Mouse (Mus musculus) large intestine, adult 2 months (tissue): ENCODE measurements around the gene Ltb. TPM values are rescaled to one million over a fixed set of nuclear protein-coding genes. Genes with fewer than 3 reads are reported as not detected.

Experiments used
- DNase-seq: peaks from one replicate; pipeline ENCODE4 v3.0.0-alpha.2; 2012; ENCODE audit warnings: low read depth, low spot score
- WGBS: fragments of 180-500 bp; shearing (Covaris S2); methylation state at CpG from one replicate; pipeline ENCODE4 v1.1.7; 2018; 5-methylcytosine and 5-hydroxymethylcytosine counted together
- polyA plus RNA-seq: library from polyadenylated mRNA; depleted of rRNA; stranded (reverse); fragments of >200 nt; gene quantifications from 2 replicates; pipeline ENCODE4 v1.2.3, GENCODE M21; 2012; rRNA removed

Gene Ltb
- polyA plus RNA-seq = 23.4 and 35.1 TPM in 2 replicates

DNA sequence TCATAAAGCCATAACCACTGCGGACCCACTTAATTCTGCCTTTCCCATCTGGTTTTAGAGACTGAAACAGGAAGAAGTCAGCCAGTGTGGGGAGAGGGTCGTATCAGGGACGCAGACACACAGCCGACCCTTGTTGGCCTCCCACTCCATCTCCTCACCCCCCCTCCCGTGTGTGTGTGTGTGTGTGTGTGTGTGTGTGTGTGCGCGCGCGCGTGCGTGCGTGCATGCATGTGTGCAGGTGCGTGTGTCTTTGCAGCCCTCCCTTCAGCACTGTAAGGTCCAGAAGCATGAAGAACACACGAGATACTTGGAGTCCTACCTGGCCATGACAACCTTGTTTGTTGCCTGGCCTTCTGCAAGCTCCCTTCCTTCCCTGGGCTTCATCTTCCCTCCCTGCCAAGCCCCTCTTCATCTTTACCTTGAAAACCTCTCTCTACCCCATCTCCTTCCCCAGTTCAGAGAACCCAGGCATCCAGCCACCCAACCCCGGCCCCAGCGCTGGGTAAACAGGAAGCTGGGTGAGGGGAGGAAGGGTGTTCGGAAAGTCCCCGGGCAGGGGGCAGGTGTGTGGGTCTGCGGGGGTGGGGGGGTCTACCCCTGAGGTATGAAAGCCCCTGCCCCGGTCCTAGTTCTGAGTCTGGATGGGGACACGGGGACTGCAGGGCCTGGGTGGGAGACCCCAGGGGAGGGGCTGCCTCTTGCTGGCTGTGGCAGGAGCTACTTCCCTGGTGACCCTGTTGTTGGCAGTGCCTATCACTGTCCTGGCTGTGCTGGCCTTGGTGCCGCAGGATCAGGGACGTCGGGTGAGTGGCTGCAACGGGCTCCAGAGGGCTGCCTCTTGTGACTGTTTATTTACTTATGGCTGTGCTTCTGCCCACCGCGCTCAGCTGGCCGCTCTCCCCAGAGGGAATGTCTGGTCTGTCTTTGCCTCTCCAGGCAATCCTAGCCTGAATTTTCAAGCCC lies at the start of gene Ltb:
Gene Ltb (plus strand): TSS at position 559 of the 963 bp plus-strand sequence.
- DNase-seq = no peak
- WGBS = 58% methylated on average over 28 of the region's 28 CpGs

GRCm38 (mm10) chr17:35146139-35146538 lies 48.1 kb upstream of the Ltb start:
- 80% methylated on average over 5 of the region's 5 CpGs for WGBS
- no peak for DNase-seq

DNA sequence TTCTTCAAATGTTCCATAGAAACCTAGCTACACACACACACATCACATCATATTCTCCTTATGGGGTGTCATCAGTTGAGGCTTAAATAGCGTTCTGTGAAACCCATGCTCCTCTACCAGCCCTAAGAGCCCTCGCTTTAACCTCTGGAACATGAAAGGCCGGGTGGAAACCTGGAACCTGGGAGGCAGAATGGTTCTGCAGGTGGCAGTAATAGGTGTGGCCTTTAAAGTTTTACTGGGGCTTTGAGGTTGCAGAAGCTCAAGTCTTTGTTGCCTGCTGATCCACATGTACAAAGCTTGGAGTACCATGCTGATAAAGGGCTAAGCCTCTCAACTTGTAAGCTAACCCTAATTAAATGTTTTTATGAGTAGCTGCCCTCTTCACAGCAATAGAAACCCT lies 46.9 kb upstream of the Ltb start:
- no peak for DNase-seq
- 38% methylated on average over 3 of the region's 3 CpGs for WGBS

GRCm38 (mm10) chr17:35147922-35148639 lies 46.2 kb upstream of the Ltb start:
- DNase-seq = no peak
- WGBS = 47% methylated on average over 5 of the region's 5 CpGs

DNA sequence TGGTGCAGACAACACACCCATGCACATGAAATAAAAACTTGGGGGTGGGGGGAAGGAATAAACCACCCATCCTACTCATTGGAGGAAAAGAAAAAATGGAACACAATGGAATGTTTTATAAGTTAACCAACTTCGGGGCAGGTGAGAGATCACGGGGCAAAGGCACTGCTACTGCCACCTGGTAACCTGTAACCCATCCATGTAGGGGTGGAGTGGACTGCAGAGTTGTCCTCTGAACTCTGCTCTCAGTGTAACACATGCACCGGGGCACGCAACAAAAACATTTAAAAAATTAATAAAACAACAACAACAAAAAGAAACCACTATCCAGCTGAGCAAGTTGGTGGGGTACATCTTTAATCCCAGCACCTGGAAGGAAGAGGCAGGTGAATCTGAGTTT lies 42.1 kb upstream of the Ltb start:
- 77% methylated on average over 4 of the region's 4 CpGs for WGBS

GRCm38 (mm10) chr17:35153077-35153476 lies 41.2 kb upstream of the Ltb start:
- 84% methylated on average over 9 of the region's 9 CpGs for WGBS
- no peak for DNase-seq

More for the DNA sequence above, 42.1 kb upstream of the Ltb start:
- DNase-seq = no peak

DNA sequence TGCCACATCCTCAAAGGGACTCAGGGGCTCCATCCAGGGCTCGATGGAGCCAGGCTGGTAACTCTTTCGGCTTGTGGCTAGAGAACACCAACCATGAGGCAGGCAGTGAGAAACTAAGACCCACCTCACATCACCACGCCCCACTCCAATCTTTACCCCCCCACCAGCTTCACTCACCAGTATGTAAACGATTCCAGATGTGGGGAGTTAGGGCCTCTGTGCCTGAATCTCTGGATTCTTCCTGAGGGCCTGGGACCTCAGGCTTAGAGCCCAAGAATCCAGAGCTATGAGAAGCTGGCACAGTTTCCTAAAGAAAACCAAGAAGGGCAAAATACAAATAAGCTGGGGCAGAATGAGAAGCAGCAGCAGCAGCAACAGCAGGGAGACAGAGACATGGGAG lies 40.3 kb upstream of the Ltb start:
- no peak for DNase-seq
- WGBS = 72% methylated on average over 4 of the region's 4 CpGs

DNA sequence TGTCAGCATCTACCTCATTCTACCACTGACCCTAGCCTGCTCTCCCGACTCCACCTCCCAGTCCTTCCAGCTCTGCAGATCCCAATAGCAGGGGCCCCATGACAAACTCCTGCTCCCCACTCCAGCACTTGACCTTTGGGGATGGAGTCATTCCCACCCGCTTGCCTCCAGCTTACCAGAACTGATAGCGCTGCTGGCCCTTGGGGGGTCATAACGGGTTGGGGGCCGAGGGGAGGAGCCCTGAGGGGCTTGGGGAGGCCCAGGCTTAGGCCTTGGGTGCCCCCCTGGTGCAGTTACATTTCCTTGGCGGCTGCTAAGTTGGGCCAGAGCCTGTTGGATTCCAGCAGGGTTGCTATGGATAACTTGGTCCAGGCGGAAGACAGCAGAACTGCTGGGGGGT lies 39.6 kb upstream of the Ltb start:
- DNase-seq = no peak
- 87% methylated on average over 7 of the region's 7 CpGs for WGBS

GRCm38 (mm10) chr17:35155451-35155850 lies 38.8 kb upstream of the Ltb start:
- 88% methylated on average over 12 of the region's 12 CpGs for WGBS
- DNase-seq = no peak

DNA sequence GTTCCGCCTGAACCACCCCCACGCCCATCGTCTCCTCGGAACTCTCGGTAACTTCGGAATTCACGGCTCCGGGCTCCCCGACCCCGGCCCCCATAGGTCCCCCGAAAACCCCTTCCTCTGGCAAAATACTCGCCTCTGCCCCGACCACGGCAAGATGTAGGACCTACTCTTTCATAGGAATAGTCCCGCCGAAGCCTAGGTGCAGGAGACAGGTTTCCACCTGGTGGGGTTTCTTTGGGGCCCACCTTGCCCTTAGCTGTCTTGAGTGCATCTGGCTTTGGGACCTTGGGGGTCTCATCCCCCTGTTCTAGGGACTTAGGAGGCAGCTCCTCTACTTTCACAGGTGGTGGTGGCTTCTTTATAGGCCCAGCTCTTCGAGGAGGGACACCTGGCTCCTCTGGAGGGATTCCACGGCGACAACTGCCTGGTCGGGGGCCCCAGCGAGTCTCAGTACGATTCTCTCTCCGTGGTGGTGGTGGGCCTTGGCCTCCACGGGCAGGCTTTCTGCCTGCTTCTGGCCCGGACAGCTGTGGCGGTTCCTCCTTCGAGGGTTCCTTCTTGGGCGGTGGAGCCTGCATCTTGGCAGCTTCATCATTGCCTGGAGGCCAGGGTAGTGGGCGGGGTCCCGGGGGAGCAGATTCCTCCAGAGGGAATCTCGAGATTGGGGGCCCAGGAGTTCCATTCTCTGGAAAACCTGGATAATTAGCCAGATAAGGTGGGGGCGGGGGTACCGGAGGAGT lies 37.6 kb upstream of the Ltb start:
- WGBS = 86% methylated on average over 33 of the region's 33 CpGs
- DNase-seq = no peak

DNA sequence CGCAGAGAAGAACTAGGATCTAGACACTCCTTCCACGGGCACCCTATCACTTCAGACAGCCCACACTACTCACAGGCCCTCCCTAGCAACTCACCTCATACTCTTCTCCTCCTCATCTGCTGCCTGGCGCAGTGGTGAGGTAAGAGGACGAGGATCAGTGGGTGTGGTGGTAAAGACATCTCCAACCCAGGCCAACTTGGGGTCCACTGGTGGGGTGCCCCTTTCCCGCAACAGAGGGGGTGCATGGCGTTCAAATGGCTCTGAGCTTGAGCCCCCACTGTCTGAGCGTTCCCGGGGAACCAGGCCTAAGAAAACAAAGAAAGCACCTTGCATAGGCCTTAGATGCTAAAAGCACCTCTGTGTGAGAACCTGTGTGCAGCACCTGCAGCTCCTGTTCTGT lies 37.0 kb upstream of the Ltb start:
- DNase-seq = no peak
- WGBS = 88% methylated on average over 8 of the region's 8 CpGs

DNA sequence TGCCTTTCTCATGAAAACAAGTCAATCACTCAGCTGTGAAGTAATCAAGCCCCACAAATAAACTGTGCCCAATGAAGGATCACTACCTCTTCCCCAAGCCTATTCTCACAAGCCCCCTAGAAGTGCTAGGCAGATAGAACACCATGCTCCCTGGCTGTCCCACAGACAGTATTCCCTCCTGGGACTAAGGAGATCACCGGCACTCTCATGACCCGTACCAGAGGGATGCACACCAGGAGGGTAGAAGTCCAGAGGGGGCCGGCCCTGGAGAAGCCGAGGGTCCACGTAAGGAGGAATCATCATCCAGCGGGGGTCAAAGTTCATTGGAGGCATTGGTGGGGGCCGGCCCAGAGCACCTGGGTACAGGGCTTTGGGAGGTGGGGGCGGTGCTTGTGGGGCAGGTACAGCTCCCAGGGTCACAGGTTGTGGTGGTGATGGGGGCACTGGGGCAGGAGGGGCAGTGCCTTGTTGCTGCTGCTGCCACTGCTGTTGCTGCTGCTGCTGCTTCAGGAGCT lies 36.5 kb upstream of the Ltb start:
- WGBS = 92% methylated on average over 8 of the region's 8 CpGs
- no peak for DNase-seq

DNA sequence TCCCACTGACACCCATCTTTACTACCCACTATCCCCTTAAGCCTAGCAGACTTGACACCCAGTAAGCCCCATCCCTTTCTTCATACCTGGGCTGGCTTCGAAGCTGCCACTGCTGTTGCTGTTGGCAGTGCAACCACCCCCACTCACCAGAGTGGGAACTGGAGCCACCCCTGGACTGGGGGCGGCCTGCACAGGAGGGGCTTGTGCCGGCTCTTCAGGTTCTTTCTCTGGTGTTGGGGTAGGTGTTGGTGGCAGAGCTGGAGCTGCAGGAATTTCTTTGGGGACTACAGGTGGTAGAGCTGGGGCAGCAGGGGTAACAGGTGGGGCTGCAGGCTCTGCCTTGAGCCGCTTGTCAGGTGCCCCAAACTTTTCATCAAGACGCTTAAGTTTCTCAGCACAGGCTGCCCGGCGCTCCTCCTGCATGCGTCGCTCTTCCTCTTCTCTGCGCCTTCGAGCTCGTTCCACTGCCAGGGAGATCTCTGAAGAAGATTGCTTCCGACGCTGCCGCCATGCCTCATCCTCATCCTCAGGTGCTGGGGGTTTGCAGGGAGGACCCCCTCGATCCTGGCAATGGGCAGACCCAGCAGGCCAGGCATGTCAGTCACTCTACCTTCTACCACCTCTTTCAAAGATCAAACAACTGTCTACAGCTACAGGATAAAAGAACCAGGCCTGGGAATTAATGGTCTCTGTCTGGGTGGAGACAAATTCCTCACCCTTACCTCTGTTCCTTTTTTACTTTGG lies 35.2 kb upstream of the Ltb start:
- WGBS = 92% methylated on average over 16 of the region's 16 CpGs
- no peak for DNase-seq

DNA sequence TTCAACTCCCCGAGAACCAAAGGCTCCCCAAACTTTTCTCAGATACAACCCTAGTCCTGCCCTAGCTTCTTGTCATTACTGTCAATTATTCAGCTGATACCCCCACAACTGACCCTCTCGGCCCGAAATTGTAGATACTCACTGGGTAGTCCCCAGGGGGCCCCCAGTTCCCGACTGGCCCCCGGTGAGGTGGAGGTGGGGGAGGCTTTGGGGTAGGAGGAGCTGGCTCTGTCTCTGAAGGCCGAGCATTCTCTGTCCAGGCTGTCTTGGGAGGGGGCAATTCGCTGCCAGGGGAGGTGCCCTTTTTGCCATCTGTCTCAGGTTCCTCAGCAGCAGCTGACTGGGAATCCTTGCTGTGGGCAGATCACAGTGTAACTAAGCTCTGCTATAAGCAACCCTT lies 34.6 kb upstream of the Ltb start:
- 88% methylated on average over 7 of the region's 7 CpGs for WGBS
- no peak for DNase-seq

DNA sequence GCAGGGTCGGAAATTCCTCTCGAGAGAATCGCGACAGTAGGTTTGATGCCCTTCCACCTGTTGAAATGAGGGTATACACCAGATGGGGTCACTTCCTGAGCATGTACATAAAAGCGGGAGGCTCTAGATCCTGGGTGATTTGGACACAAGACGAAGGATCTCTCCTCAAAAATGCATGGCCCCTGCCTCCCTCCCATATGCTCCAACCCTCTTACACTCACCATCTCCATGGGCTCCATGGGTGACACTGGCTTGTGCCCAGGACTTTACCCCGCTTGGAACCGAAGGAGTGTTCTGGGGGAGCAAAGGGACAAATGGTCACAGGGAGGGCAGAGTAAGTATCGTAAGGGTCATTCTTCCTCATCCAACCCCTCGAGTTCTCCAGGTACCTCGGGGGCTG lies 32.8 kb upstream of the Ltb start:
- 75% methylated on average over 11 of the region's 11 CpGs for WGBS
- no peak for DNase-seq

- no peak for DNase-seq
- 61% methylated on average over 14 of the region's 14 CpGs for WGBS
Measured at GRCm38 (mm10) chr17:35162121-35162520, 32.1 kb upstream of the Ltb start.

GRCm38 (mm10) chr17:35162730-35163129 lies 31.5 kb upstream of the Ltb start:
- WGBS = 4% methylated on average over 12 of the region's 12 CpGs
- no peak for DNase-seq

GRCm38 (mm10) chr17:35163326-35164081 lies 30.7 kb upstream of the Ltb start:
- WGBS = 2% methylated on average over 8 of the region's 8 CpGs
- no peak for DNase-seq

- no peak for DNase-seq
- WGBS = 0% methylated on average over 28 of the region's 28 CpGs
Measured at GRCm38 (mm10) chr17:35164218-35164567, 30.0 kb upstream of the Ltb start.
